Mouse (Mus musculus): ENCODE results near the gene Kazald1. TPM values are rescaled to one million over a fixed set of nuclear protein-coding genes. Genes with fewer than 3 reads are reported as not detected.

Kazald1 gene
- total RNA-seq, 2 experiments from 2014 or later: 3.9 to 7.8 TPM

- peak; percentile 94 to 98 for DNase-seq
- intact Hi-C loops (cut with DNase I): no loop called here
Measured at GRCm38 (mm10) chr19:45047417-45047934, 27.6 kb upstream of the Kazald1 start, which contains the start of gene Sfxn3. Gene Sfxn3, plus strand, starts transcription at chr19:45047503.

- intact Hi-C loops (cut with DNase I): no loop called here
- DNase-seq: peak in 1 of 2 experiments; percentile 40
Measured at GRCm38 (mm10) chr19:45047935-45048643, 27.0 kb upstream of the Kazald1 start.

GRCm38 (mm10) chr19:45048644-45049365 is 26.2 kb upstream of the Kazald1 start:
- intact Hi-C loops (cut with DNase I): no loop called here
- no peak for DNase-seq

- intact Hi-C loops (cut with DNase I): no loop called here
- DNase-seq: no peak
Measured at GRCm38 (mm10) chr19:45049523-45049922, 25.5 kb upstream of the Kazald1 start.

GRCm38 (mm10) chr19:45053451-45053850 is 21.6 kb upstream of the Kazald1 start:
- intact Hi-C loops (cut with DNase I): no loop called here
- no peak for DNase-seq

GRCm38 (mm10) chr19:45054892-45055690 is 19.9 kb upstream of the Kazald1 start:
- no peak for DNase-seq
- intact Hi-C loops (cut with DNase I): no loop called here

- DNase-seq: no peak
Measured at GRCm38 (mm10) chr19:45056364-45056763, 18.7 kb upstream of the Kazald1 start.

GRCm38 (mm10) chr19:45056908-45057698 is 17.9 kb upstream of the Kazald1 start:
- no peak for DNase-seq
- intact Hi-C loops (cut with DNase I): no loop called here

More at GRCm38 (mm10) chr19:45056364-45056763, 18.7 kb upstream of the Kazald1 start:
- intact Hi-C loops (cut with DNase I): no loop called here

- no peak for DNase-seq
- intact Hi-C loops (cut with DNase I): no loop called here
Measured at GRCm38 (mm10) chr19:45057724-45058112, 17.3 kb upstream of the Kazald1 start.

GRCm38 (mm10) chr19:45058113-45058839 is 16.8 kb upstream of the Kazald1 start:
- intact Hi-C loops (cut with DNase I): no loop called here
- peak; percentile 88 to 91 for DNase-seq

GRCm38 (mm10) chr19:45058841-45059240 is 16.2 kb upstream of the Kazald1 start:
- DNase-seq: no peak
- intact Hi-C loops (cut with DNase I): no loop called here

- peak in 1 of 2 experiments; percentile 51 for DNase-seq
- intact Hi-C loops (cut with DNase I): loop anchor here (5.0 kb wide), 1 partner anchor 239 kb away; no protein-coding TSS in a partner anchor
Measured at GRCm38 (mm10) chr19:45063565-45064292, 11.3 kb upstream of the Kazald1 start.

GRCm38 (mm10) chr19:45065226-45065625 is 9.8 kb upstream of the Kazald1 start:
- no peak for DNase-seq
- intact Hi-C loops (cut with DNase I): no loop called here

- DNase-seq: no peak
- intact Hi-C loops (cut with DNase I): no loop called here
Measured at GRCm38 (mm10) chr19:45067170-45067569, 7.9 kb upstream of the Kazald1 start.

GRCm38 (mm10) chr19:45067758-45068510 is 7.1 kb upstream of the Kazald1 start:
- no peak for DNase-seq
- intact Hi-C loops (cut with DNase I): no loop called here

- intact Hi-C loops (cut with DNase I): no loop called here
- peak in 1 of 2 experiments; percentile 78 for DNase-seq
Measured at GRCm38 (mm10) chr19:45073871-45074542, 1.0 kb upstream of the Kazald1 start.

- DNase-seq: no peak
- intact Hi-C loops (cut with DNase I): no loop called here
Measured at GRCm38 (mm10) chr19:45075323-45076035, 438 bp downstream of the Kazald1 start.

All from gastrocnemius, postnatal 36 days (tissue).